Mouse (Mus musculus): ENCODE results near the gene Hnmt.
"Not testable (repeated sequence)": the region's sequence is repeated elsewhere in the genome, so short reads cannot be mapped to it uniquely, and the experiment has no call there.

The Hnmt gene

GRCm38 (mm10) chr2:24049344-24049990, at the start of gene Hnmt:
Hnmt (minus strand) TSS chr2:24049394.
- DNase-seq = no peak

- no peak for DNase-seq
These were observed 47.3 kb upstream of the Hnmt start, which contains the start of gene Tbpl2 for GRCm38 (mm10) chr2:24096495-24096894. Tbpl2 (minus strand) TSS chr2:24096595.

- no peak for DNase-seq
These were observed 41.7 kb upstream of the Hnmt start for GRCm38 (mm10) chr2:24090921-24091320.

- DNase-seq = no peak
These were observed 1.3 kb upstream of the Hnmt start for GRCm38 (mm10) chr2:24050459-24050858.

- peak; percentile 59 for DNase-seq
These were observed 605 bp downstream of the Hnmt start for GRCm38 (mm10) chr2:24048480-24049097.

- peak; percentile 12 for DNase-seq
These were observed 1.4 kb downstream of the Hnmt start for GRCm38 (mm10) chr2:24047551-24048479.

GRCm38 (mm10) chr2:24042901-24043300, 6.3 kb downstream of the Hnmt start:
- no peak for DNase-seq

- DNase-seq = no peak
These were observed 8.7 kb downstream of the Hnmt start for GRCm38 (mm10) chr2:24040531-24040930.

- not testable (repeated sequence) for DNase-seq
These were observed 29.8 kb downstream of the Hnmt start for GRCm38 (mm10) chr2:24019386-24019785.

GRCm38 (mm10) chr2:24018966-24019365, 30.2 kb downstream of the Hnmt start:
- no peak for DNase-seq

GRCm38 (mm10) chr2:24014957-24015356, 34.2 kb downstream of the Hnmt start:
- no peak for DNase-seq

- no peak for DNase-seq
These were observed 49.9 kb downstream of the Hnmt start for GRCm38 (mm10) chr2:23999323-23999722.

GRCm38 (mm10) chr2:23998836-23999235, 50.4 kb downstream of the Hnmt start:
- DNase-seq = no peak

GRCm38 (mm10) chr2:23996830-23997229, 52.4 kb downstream of the Hnmt start:
- DNase-seq = no peak

GRCm38 (mm10) chr2:23990034-23990573, 59.1 kb downstream of the Hnmt start:
- not testable (repeated sequence) for DNase-seq

GRCm38 (mm10) chr2:23987283-23987682, 61.9 kb downstream of the Hnmt start:
- DNase-seq = peak; percentile 1

- no peak for DNase-seq
These were observed 65.9 kb downstream of the Hnmt start for GRCm38 (mm10) chr2:23983343-23983742.

GRCm38 (mm10) chr2:23982860-23983259, 66.3 kb downstream of the Hnmt start:
- no peak for DNase-seq

GRCm38 (mm10) chr2:23960659-23961274, 88.4 kb downstream of the Hnmt start:
- DNase-seq = not testable (repeated sequence)

Data from embryo, embryonic 11 days (tissue).